Mouse (Mus musculus): ENCODE results near the gene Ankdd1a. TPM values are rescaled to one million over a fixed set of nuclear protein-coding genes. Genes with fewer than 3 reads are reported as not detected.

Ankdd1a gene
- polyA plus RNA-seq, 1 experiment from 2014 or later = not detected

GRCm38 (mm10) chr9:65541126-65542068, 21.4 kb upstream of the Ankdd1a start:
- H3K36me3 ChIP-seq (ENCODE audit: control insufficient read depth, insufficient read depth) = no peaks in the 10 kb centered on the region
- peak; percentile 69 for ATAC-seq
- no peak overlapping the region for H3K27ac ChIP-seq (ENCODE audit: low read depth, low read length)
- peaks cover 7% of the 10 kb centered on the region; the same call in 1 of the 2 replicates for H3K4me1 ChIP-seq (replicated peaks; ENCODE audit: control insufficient read depth, insufficient read depth, low read length)
- 27% methylated on average over 13 of the region's 13 CpGs for whole genome bisulfite sequencing
- H3K9ac ChIP-seq (ENCODE audit: low read depth, low read length) = no peak overlapping the region
- no peak for TF ChIP-seq CTCF (IDR thresholded peaks at IDR 0.05; ENCODE audit: low read depth)
- H3K4me3 ChIP-seq (ENCODE audit: low read depth, low read length) = no peak overlapping the region
- H3K27me3 ChIP-seq (replicated peaks; ENCODE audit: control insufficient read depth, insufficient read depth, low read length) = no peaks in the 10 kb centered on the region
- no peak overlapping the region for H3K4me2 ChIP-seq (replicated peaks; ENCODE audit: low read depth)
- H3K9me3 ChIP-seq (ENCODE audit: control insufficient read depth) = no peaks in the 10 kb centered on the region

GRCm38 (mm10) chr9:65539697-65540096, 19.7 kb upstream of the Ankdd1a start:
- no peaks in the 10 kb centered on the region for H3K27me3 ChIP-seq (replicated peaks; ENCODE audit: control insufficient read depth, insufficient read depth, low read length)
- no peak overlapping the region for H3K27ac ChIP-seq (ENCODE audit: low read depth, low read length)
- H3K9ac ChIP-seq (ENCODE audit: low read depth, low read length) = no peak overlapping the region
- no peak for TF ChIP-seq CTCF (IDR thresholded peaks at IDR 0.05; ENCODE audit: low read depth)
- no peaks in the 10 kb centered on the region for H3K9me3 ChIP-seq (ENCODE audit: control insufficient read depth)
- peaks cover 7% of the 10 kb centered on the region; the same call in 1 of the 2 replicates for H3K4me1 ChIP-seq (replicated peaks; ENCODE audit: control insufficient read depth, insufficient read depth, low read length)
- H3K36me3 ChIP-seq (ENCODE audit: control insufficient read depth, insufficient read depth) = no peaks in the 10 kb centered on the region
- 68% methylated on average over 9 of the region's 9 CpGs for WGBS
- no peak for ATAC-seq
- no peak overlapping the region for H3K4me3 ChIP-seq (ENCODE audit: low read depth, low read length)
- no peak overlapping the region for H3K4me2 ChIP-seq (replicated peaks; ENCODE audit: low read depth)

- Histone ChIP-seq H3K9me3 (ENCODE audit: control insufficient read depth) (no peaks in the 10 kb centered on the region), H3K36me3 (ENCODE audit: control insufficient read depth, insufficient read depth) (no peaks in the 10 kb centered on the region), H3K9ac (ENCODE audit: low read depth, low read length) (no peak overlapping the region), H3K4me1 (replicated peaks; ENCODE audit: control insufficient read depth, insufficient read depth, low read length) (peaks cover 7% of the 10 kb centered on the region; the same call in 1 of the 2 replicates), H3K27ac (ENCODE audit: low read depth, low read length) (no peak overlapping the region), H3K27me3 (replicated peaks; ENCODE audit: control insufficient read depth, insufficient read depth, low read length) (no peaks in the 10 kb centered on the region), H3K4me2 (replicated peaks; ENCODE audit: low read depth) (no peak overlapping the region), H3K4me3 (ENCODE audit: low read depth, low read length) (no peak overlapping the region)
- TF ChIP-seq CTCF (IDR thresholded peaks at IDR 0.05; ENCODE audit: low read depth) = no peak
- no peak for ATAC-seq
- 89% methylated on average over 8 of the region's 8 CpGs for WGBS
These were observed 18.1 kb upstream of the Ankdd1a start for GRCm38 (mm10) chr9:65537901-65538630.

- 59% methylated on average over 4 of the region's 4 CpGs for WGBS
- no peak for ATAC-seq
- Histone ChIP-seq H3K9ac (ENCODE audit: low read depth, low read length) (no peak overlapping the region), H3K27ac (ENCODE audit: low read depth, low read length) (no peak overlapping the region), H3K4me2 (replicated peaks; ENCODE audit: low read depth) (no peak overlapping the region), H3K36me3 (ENCODE audit: control insufficient read depth, insufficient read depth) (no peaks in the 10 kb centered on the region), H3K4me1 (replicated peaks; ENCODE audit: control insufficient read depth, insufficient read depth, low read length) (0 out of 2 replicates have a peak, but pooled peaks cover under 1% of the 10 kb centered on the region), H3K27me3 (replicated peaks; ENCODE audit: control insufficient read depth, insufficient read depth, low read length) (no peaks in the 10 kb centered on the region), H3K9me3 (ENCODE audit: control insufficient read depth) (no peaks in the 10 kb centered on the region), H3K4me3 (ENCODE audit: low read depth, low read length) (no peak overlapping the region)
- TF ChIP-seq CTCF (IDR thresholded peaks at IDR 0.05; ENCODE audit: low read depth) = no peak
These were observed 16.5 kb upstream of the Ankdd1a start for GRCm38 (mm10) chr9:65536491-65536890.

GRCm38 (mm10) chr9:65535789-65536469, 15.9 kb upstream of the Ankdd1a start:
- no peaks in the 10 kb centered on the region for H3K4me1 ChIP-seq (replicated peaks; ENCODE audit: control insufficient read depth, insufficient read depth, low read length)
- ATAC-seq = no peak
- H3K36me3 ChIP-seq (ENCODE audit: control insufficient read depth, insufficient read depth) = no peaks in the 10 kb centered on the region
- no peak overlapping the region for H3K4me3 ChIP-seq (ENCODE audit: low read depth, low read length)
- no peak overlapping the region for H3K4me2 ChIP-seq (replicated peaks; ENCODE audit: low read depth)
- 82% methylated on average over 10 of the region's 11 CpGs for WGBS
- H3K9me3 ChIP-seq (ENCODE audit: control insufficient read depth) = no peaks in the 10 kb centered on the region
- H3K27me3 ChIP-seq (replicated peaks; ENCODE audit: control insufficient read depth, insufficient read depth, low read length) = no peaks in the 10 kb centered on the region
- H3K27ac ChIP-seq (ENCODE audit: low read depth, low read length) = no peak overlapping the region
- no peak for TF ChIP-seq CTCF (IDR thresholded peaks at IDR 0.05; ENCODE audit: low read depth)
- no peak overlapping the region for H3K9ac ChIP-seq (ENCODE audit: low read depth, low read length)
